Mouse (Mus musculus): ENCODE measurements around the gene Fzd10. TPM values are rescaled to one million over a fixed set of nuclear protein-coding genes. Genes with fewer than 3 reads are reported as not detected.

Fzd10 gene
- polyA plus RNA-seq, 1 experiment from 2014 or later = 0.39 TPM

DNA sequence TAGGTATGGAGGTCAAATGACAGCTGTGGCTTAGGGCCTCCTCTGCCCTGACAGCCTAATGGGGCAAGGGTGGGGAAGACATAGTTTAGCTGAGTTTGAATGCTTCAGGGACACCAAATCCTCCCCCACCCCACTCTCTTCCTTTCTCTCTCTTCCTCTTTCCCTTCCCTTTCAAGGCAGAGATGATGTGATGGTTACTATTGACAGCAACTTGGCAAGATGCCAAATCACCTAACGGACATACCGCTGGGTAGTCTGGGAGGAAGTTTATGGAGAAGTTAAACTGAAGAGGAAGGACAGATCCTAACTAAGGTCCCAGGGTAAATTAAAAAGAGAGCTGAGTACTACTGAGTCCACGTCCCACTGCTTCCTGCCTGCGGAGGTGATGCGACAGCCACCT, 29.8 kb upstream of the Fzd10 start:
- Histone ChIP-seq H3K36me3 (ENCODE audit: control insufficient read depth, insufficient read depth, low read length) (no peaks in the 10 kb centered on the region), H3K9me3 (ENCODE audit: control insufficient read depth, low read length) (0 out of 2 replicates have a peak, but pooled peaks cover 2% of the 10 kb centered on the region), H3K4me2 (ENCODE audit: low read length) (no peak overlapping the region), H3K27me3 (ENCODE audit: control insufficient read depth, insufficient read depth, low read length) (no peaks in the 10 kb centered on the region), H3K27ac (replicated peaks in 1 of 2; ENCODE audit: control insufficient read depth in 1 of 2, insufficient read depth in 1 of 2, low read depth in 2 of 2, low read length in 2 of 2) (no peak overlapping the region), H3K4me1 (ENCODE audit: control insufficient read depth in 2 of 2, insufficient read depth in 2 of 2, low read length in 2 of 2) (no peaks in the 10 kb centered on the region), H3K4me3 (ENCODE audit: control insufficient read depth in 1 of 2, insufficient read depth in 1 of 2, low read depth in 1 of 2, low read length in 2 of 2) (no peak overlapping the region), H3K9ac (ENCODE audit: low read length) (no peak overlapping the region)
- WGBS = 65% methylated on average over 5 of the region's 5 CpGs
- no peak for ATAC-seq (ENCODE audit: insufficient number of reproducible peaks, insufficient read depth, low FRiP score, low read depth)

- Histone ChIP-seq H3K4me1 (ENCODE audit: control insufficient read depth in 2 of 2, insufficient read depth in 2 of 2, low read length in 2 of 2) (no peaks in the 10 kb centered on the region), H3K36me3 (ENCODE audit: control insufficient read depth, insufficient read depth, low read length) (no peaks in the 10 kb centered on the region), H3K27me3 (ENCODE audit: control insufficient read depth, insufficient read depth, low read length) (no peaks in the 10 kb centered on the region), H3K4me3 (ENCODE audit: control insufficient read depth in 1 of 2, insufficient read depth in 1 of 2, low read depth in 1 of 2, low read length in 2 of 2) (no peak overlapping the region), H3K9me3 (ENCODE audit: control insufficient read depth, low read length) (0 out of 2 replicates have a peak, but pooled peaks cover 2% of the 10 kb centered on the region), H3K27ac (replicated peaks in 1 of 2; ENCODE audit: control insufficient read depth in 1 of 2, insufficient read depth in 1 of 2, low read depth in 2 of 2, low read length in 2 of 2) (no peak overlapping the region), H3K4me2 (ENCODE audit: low read length) (no peak overlapping the region), H3K9ac (ENCODE audit: low read length) (no peak overlapping the region)
- WGBS = 75% methylated on average over 8 of the region's 8 CpGs
- no peak for ATAC-seq (ENCODE audit: insufficient number of reproducible peaks, insufficient read depth, low FRiP score, low read depth)
Observed at GRCm38 (mm10) chr5:128571706-128572105, 28.9 kb upstream of the Fzd10 start.

DNA sequence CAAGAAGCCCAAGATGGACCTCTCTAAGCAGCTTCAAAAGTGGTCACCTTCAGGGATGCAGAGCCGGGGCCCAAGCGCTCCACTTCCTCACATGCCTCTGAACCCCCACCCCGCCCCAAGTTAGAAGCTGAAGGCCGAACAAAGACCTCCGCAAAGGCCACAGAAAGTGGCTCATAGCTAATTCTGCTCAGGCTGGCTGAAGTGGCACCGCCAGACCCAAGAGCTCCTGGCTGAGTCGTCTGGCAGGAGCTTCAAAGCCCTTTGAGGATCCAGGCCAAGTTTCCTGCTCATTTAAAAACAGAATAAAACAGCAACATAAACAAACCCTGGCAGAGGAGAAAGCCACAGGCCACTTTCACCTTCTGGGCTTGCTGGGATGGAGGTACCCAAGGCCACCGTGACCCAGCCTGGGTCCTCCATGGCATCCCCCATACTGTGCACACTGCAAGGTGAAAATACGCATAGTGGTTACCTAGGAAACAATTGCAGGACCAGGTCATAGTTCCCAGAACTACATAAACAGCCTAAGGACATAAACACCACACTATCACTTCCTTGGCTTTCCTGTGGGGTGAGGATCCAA, 24.6 kb upstream of the Fzd10 start:
- Histone ChIP-seq H3K4me2 (ENCODE audit: low read length) (no peak overlapping the region), H3K36me3 (ENCODE audit: control insufficient read depth, insufficient read depth, low read length) (no peaks in the 10 kb centered on the region), H3K27ac (replicated peaks in 1 of 2; ENCODE audit: control insufficient read depth in 1 of 2, insufficient read depth in 1 of 2, low read depth in 2 of 2, low read length in 2 of 2) (no peak overlapping the region), H3K4me3 (ENCODE audit: control insufficient read depth in 1 of 2, insufficient read depth in 1 of 2, low read depth in 1 of 2, low read length in 2 of 2) (no peak overlapping the region), H3K4me1 (ENCODE audit: control insufficient read depth in 2 of 2, insufficient read depth in 2 of 2, low read length in 2 of 2) (no peaks in the 10 kb centered on the region; a peak in 1 of 4 replicates), H3K27me3 (ENCODE audit: control insufficient read depth, insufficient read depth, low read length) (no peaks in the 10 kb centered on the region), H3K9ac (ENCODE audit: low read length) (no peak overlapping the region), H3K9me3 (ENCODE audit: control insufficient read depth, low read length) (0 out of 2 replicates have a peak, but pooled peaks cover 2% of the 10 kb centered on the region)
- 66% methylated on average over 9 of the region's 9 CpGs for WGBS
- no peak for ATAC-seq (ENCODE audit: insufficient number of reproducible peaks, insufficient read depth, low FRiP score, low read depth)

DNA sequence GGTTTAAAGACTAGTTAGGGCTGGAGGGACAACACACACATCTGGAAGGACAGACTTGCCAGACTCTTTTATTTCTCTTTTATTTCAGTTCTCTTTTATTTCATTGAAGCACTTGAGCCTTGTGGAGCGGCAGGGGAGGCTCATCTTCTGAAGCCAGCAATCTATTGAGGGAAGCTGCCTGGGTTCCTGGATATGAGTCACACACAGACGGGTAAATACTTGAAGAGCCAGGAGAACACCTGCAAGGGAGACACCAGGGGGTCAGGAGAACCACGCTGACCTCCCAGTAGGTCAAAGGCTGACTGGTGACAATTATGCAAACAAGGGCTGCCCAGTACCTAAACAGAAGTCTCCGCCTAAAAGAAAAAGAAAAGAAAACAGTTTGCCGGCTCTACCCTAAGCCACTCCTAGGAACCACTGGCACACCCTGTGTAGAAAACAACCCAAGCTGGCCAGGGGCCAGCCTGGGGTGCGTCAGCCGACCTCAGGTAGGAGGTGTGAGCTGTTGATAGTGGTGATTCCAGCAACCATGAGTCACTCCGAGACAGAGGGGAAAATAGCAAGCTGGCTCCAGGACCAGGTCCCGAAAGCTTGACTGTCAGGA, 21.5 kb upstream of the Fzd10 start:
- Histone ChIP-seq H3K9ac (ENCODE audit: low read length) (no peak overlapping the region), H3K9me3 (ENCODE audit: control insufficient read depth, low read length) (0 out of 2 replicates have a peak, but pooled peaks cover 2% of the 10 kb centered on the region), H3K4me1 (ENCODE audit: control insufficient read depth in 2 of 2, insufficient read depth in 2 of 2, low read length in 2 of 2) (no peaks in the 10 kb centered on the region; a peak in 1 of 4 replicates), H3K4me2 (ENCODE audit: low read length) (no peak overlapping the region), H3K27ac (replicated peaks in 1 of 2; ENCODE audit: control insufficient read depth in 1 of 2, insufficient read depth in 1 of 2, low read depth in 2 of 2, low read length in 2 of 2) (no peak overlapping the region), H3K27me3 (ENCODE audit: control insufficient read depth, insufficient read depth, low read length) (no peaks in the 10 kb centered on the region), H3K36me3 (ENCODE audit: control insufficient read depth, insufficient read depth, low read length) (no peaks in the 10 kb centered on the region), H3K4me3 (ENCODE audit: control insufficient read depth in 1 of 2, insufficient read depth in 1 of 2, low read depth in 1 of 2, low read length in 2 of 2) (no peak overlapping the region)
- WGBS = 15% methylated on average over 9 of the region's 9 CpGs
- no peak for ATAC-seq (ENCODE audit: insufficient number of reproducible peaks, insufficient read depth, low FRiP score, low read depth)

DNA sequence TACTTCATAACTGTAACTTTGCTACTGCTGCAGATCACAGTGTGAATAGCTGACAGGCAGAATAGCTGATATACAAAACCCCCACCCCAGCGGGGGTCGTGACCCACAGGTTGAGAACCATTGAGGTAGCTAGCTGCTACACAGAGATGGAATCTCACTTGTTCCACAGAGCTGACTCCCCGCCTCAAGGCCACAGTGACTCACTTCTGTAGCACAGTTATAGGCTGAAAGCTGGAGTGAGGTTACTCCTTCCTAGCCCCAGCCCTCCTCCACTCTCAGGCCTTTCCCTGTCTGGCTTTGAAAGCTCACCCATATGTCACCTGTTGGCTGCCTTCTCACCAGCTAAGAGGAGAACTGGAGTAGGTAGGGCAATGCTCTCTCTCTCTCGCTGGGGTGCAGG, 19.7 kb upstream of the Fzd10 start:
- Histone ChIP-seq H3K9ac (ENCODE audit: low read length) (no peak overlapping the region), H3K36me3 (ENCODE audit: control insufficient read depth, insufficient read depth, low read length) (no peaks in the 10 kb centered on the region), H3K27ac (replicated peaks in 1 of 2; ENCODE audit: control insufficient read depth in 1 of 2, insufficient read depth in 1 of 2, low read depth in 2 of 2, low read length in 2 of 2) (no peak overlapping the region), H3K4me2 (ENCODE audit: low read length) (no peak overlapping the region), H3K9me3 (ENCODE audit: control insufficient read depth, low read length) (no peaks in the 10 kb centered on the region), H3K4me1 (ENCODE audit: control insufficient read depth in 2 of 2, insufficient read depth in 2 of 2, low read length in 2 of 2) (no peaks in the 10 kb centered on the region; a peak in 1 of 4 replicates), H3K27me3 (ENCODE audit: control insufficient read depth, insufficient read depth, low read length) (no peaks in the 10 kb centered on the region), H3K4me3 (ENCODE audit: control insufficient read depth in 1 of 2, insufficient read depth in 1 of 2, low read depth in 1 of 2, low read length in 2 of 2) (no peak overlapping the region)
- 62% methylated on average over 4 of the region's 4 CpGs for WGBS
- ATAC-seq (ENCODE audit: insufficient number of reproducible peaks, insufficient read depth, low FRiP score, low read depth) = no peak

DNA sequence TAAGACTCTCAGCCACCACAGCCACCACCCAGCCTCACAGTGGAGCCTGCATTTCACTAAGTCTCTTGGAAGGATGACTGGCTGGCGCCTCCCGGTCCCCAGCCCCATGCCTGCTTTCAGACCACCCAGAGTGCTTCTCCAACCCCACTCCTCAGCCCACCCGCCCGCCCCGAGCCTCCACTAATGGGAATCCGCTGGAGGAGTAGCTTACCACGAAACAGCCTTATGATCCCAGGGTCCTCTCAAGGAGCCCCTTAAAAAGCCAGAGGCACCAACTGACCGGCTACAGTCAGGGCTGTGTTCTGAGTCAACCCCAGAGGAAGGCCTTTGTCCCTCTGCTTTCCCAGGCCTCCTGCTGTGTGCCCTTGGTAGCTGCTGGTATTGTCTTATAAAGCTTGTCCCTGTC, 19.1 kb upstream of the Fzd10 start:
- no peaks in the 10 kb centered on the region for H3K27me3 ChIP-seq (ENCODE audit: control insufficient read depth, insufficient read depth, low read length)
- H3K4me1 ChIP-seq (ENCODE audit: control insufficient read depth in 2 of 2, insufficient read depth in 2 of 2, low read length in 2 of 2) = no peaks in the 10 kb centered on the region; a peak in 1 of 4 replicates
- H3K4me2 ChIP-seq (ENCODE audit: low read length) = no peak overlapping the region
- no peaks in the 10 kb centered on the region for H3K9me3 ChIP-seq (ENCODE audit: control insufficient read depth, low read length)
- H3K4me3 ChIP-seq (ENCODE audit: control insufficient read depth in 1 of 2, insufficient read depth in 1 of 2, low read depth in 1 of 2, low read length in 2 of 2) = no peak overlapping the region
- no peak overlapping the region for H3K9ac ChIP-seq (ENCODE audit: low read length)
- 33% methylated on average over 8 of the region's 8 CpGs for WGBS
- no peak overlapping the region for H3K27ac ChIP-seq (replicated peaks in 1 of 2; ENCODE audit: control insufficient read depth in 1 of 2, insufficient read depth in 1 of 2, low read depth in 2 of 2, low read length in 2 of 2)
- no peak for ATAC-seq (ENCODE audit: insufficient number of reproducible peaks, insufficient read depth, low FRiP score, low read depth)
- H3K36me3 ChIP-seq (ENCODE audit: control insufficient read depth, insufficient read depth, low read length) = no peaks in the 10 kb centered on the region

- no peak for ATAC-seq (ENCODE audit: insufficient number of reproducible peaks, insufficient read depth, low FRiP score, low read depth)
- Histone ChIP-seq H3K4me3 (ENCODE audit: control insufficient read depth in 1 of 2, insufficient read depth in 1 of 2, low read depth in 1 of 2, low read length in 2 of 2) (no peak overlapping the region), H3K4me2 (ENCODE audit: low read length) (no peak overlapping the region), H3K36me3 (ENCODE audit: control insufficient read depth, insufficient read depth, low read length) (no peaks in the 10 kb centered on the region), H3K4me1 (ENCODE audit: control insufficient read depth in 2 of 2, insufficient read depth in 2 of 2, low read length in 2 of 2) (no peaks in the 10 kb centered on the region), H3K27me3 (ENCODE audit: control insufficient read depth, insufficient read depth, low read length) (no peaks in the 10 kb centered on the region; the same call in 1 of the 2 replicates), H3K9ac (ENCODE audit: low read length) (no peak overlapping the region), H3K27ac (replicated peaks in 1 of 2; ENCODE audit: control insufficient read depth in 1 of 2, insufficient read depth in 1 of 2, low read depth in 2 of 2, low read length in 2 of 2) (no peak overlapping the region), H3K9me3 (ENCODE audit: control insufficient read depth, low read length) (peaks cover 5% of the 10 kb centered on the region)
- WGBS = 71% methylated on average over 1 of the region's 1 CpGs
Observed at GRCm38 (mm10) chr5:128589231-128589630, 11.4 kb upstream of the Fzd10 start.

DNA sequence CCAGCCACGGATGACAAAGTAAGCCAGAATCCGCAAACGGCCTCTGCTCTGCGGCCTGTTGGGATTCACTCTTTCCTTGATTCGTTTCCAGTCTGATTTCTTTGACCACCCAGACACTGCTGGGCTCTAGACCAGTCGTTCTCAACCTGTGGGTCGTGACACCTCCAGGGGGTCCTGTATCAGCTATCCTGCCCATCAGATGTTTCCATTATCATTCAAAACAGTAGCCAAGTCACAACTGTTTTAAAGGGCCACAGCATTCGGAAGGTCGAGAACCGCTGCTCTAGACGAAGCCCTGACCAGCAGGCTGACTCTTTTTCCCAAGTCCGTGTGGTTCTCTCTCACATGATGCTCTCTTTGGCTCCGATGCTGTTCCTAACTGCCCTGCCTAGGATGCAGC, 7.2 kb upstream of the Fzd10 start:
- 79% methylated on average over 13 of the region's 13 CpGs for WGBS
- Histone ChIP-seq H3K27me3 (ENCODE audit: control insufficient read depth, insufficient read depth, low read length) (peaks cover 39% of the 10 kb centered on the region), H3K4me2 (ENCODE audit: low read length) (no peak overlapping the region), H3K9ac (ENCODE audit: low read length) (no peak overlapping the region), H3K9me3 (ENCODE audit: control insufficient read depth, low read length) (peaks cover 4% of the 10 kb centered on the region), H3K27ac (replicated peaks in 1 of 2; ENCODE audit: control insufficient read depth in 1 of 2, insufficient read depth in 1 of 2, low read depth in 2 of 2, low read length in 2 of 2) (no peak overlapping the region), H3K4me3 (ENCODE audit: control insufficient read depth in 1 of 2, insufficient read depth in 1 of 2, low read depth in 1 of 2, low read length in 2 of 2) (no peak overlapping the region), H3K4me1 (ENCODE audit: control insufficient read depth in 2 of 2, insufficient read depth in 2 of 2, low read length in 2 of 2) (no peaks in the 10 kb centered on the region), H3K36me3 (ENCODE audit: control insufficient read depth, insufficient read depth, low read length) (no peaks in the 10 kb centered on the region)
- ATAC-seq (ENCODE audit: insufficient number of reproducible peaks, insufficient read depth, low FRiP score, low read depth) = no peak
